8 mouse cellular contexts compared by ENCODE assay signal in the genomic region with DNA sequence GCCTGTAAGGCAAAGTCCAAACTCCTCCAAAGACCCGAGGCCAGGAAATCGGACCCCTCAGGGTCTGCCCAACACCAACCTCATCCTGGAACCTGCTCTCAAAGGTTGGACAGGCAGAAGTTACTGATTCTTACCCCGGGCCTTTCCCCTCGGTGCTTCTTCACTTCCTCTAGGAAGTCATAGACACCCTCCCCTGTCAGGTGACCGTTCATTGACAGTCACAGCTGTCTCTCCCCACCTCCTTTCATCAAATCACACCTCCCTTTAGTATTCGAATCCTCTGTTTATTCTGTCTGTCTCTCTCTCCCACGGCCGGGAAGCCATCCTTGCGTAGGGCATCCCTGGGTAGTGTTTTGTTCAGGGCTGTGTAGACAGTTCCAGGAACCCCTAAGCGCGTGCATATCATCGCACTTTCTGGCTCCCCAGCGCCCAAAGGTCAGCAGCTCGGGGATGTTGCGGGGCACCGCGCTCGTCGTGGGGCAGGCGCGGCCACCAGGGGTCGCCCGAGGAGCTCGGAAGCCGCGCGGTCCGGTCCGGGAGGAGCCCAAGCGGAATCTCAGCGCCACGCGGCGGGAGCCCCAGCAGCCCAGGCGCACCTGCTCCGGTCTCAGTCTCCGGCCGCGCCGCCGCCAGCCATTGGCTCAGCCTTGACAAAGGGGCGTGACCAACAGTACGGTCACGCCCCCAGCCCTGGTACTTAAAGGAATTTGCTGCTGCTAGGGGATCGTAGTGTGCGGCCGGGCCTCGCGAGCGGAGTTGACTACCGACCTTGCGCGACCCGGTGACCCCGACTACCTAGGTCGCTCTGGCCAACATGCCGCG. TPM values are rescaled to one million over a fixed set of nuclear protein-coding genes. Genes with fewer than 3 reads are reported as not detected.
DNase-seq lines count a peak whose midpoint lies in the region; ATAC-seq lines count a peak whose summit lies in the region.

A gene (plus strand): TSS at position 720 of the 822 bp plus-strand sequence.

- H3K27me3 ChIP-seq in hindbrain, embryonic 12.5 days = peaks cover 66% of the 10 kb centered on the region

- ATAC-seq in hindbrain, embryonic 12.5 days (ENCODE audit: low FRiP score) = peak; percentile 93

- peak; percentile 99 for DNase-seq in NIH3T3 (ENCODE audit: low read depth)
- peak; percentile 94 to 95 for DNase-seq in cerebellum, postnatal 10 days
- DNase-seq in frontal cortex, postnatal 10 days (ENCODE audit: low spot score in 2 of 2) = peak; percentile 66 to 82
- DNase-seq in layer of hippocampus, postnatal 14 days (ENCODE audit: low spot score in 2 of 2) = peak; percentile 67 to 71
- DNase-seq in lung, postnatal 14 days = peak; percentile 95
- DNase-seq in retina, embryonic 14.5 days (ENCODE audit: low spot score) = peak; percentile 97
- DNase-seq in thymus, postnatal 4 days = peak; percentile 92

- peaks cover 40% of the 10 kb centered on the region for H3K4me1 ChIP-seq in hindbrain, embryonic 12.5 days

- H3K9me3 ChIP-seq in hindbrain, embryonic 12.5 days (replicated peaks) = no peaks in the 10 kb centered on the region

- H3K4me3 ChIP-seq in hindbrain, embryonic 12.5 days = peak within 1 kb of the TSS; percentile 50

- peak within 1 kb of the TSS; percentile 59 for H3K9ac ChIP-seq in hindbrain, embryonic 12.5 days

- peak within 1 kb of the TSS; percentile 87 for H3K4me2 ChIP-seq in hindbrain, embryonic 12.5 days (replicated peaks)

- H3K36me3 ChIP-seq in hindbrain, embryonic 12.5 days = 0 out of 2 replicates have a peak, but pooled peaks cover 5% of the 10 kb centered on the region

- 1% methylated on average over 58 of the region's 58 CpGs for WGBS in hindbrain, embryonic 12.5 days

- H3K27ac ChIP-seq in hindbrain, embryonic 12.5 days = peak within 1 kb of the TSS; percentile 52

RNA-seq across cellular contexts. Expression of the gene that starts here (rescaled TPM):
- 30.1 and 39.0 TPM in 2 replicates for polyA plus RNA-seq in hindbrain, embryonic 12.5 days (2016; fragmentation: Nextera tagmentation; extraction: Ambion mirVana)
- total RNA-seq in layer of hippocampus, postnatal 14 days (2021) = under 1 TPM; 0.53 to 0.79 TPM

Comparison
In these comparisons a context has a peak if more than half of its experiments do, and no peak if none do; other contexts are left out.
1. Peak in every context shown above with its lines: DNase-seq, ATAC-seq, H3K4me3 ChIP-seq and H3K27ac ChIP-seq.
2. Peak in DNase-seq in layer of hippocampus, postnatal 14 days; RNA of the gene not detected or under 1 TPM.